Mouse (Mus musculus) olfactory bulb, adult 2 months (tissue): ENCODE measurements around the gene Nlrc5.

Source experiments
- CTCF ChIP-seq: fragments of 200-500 bp; IDR thresholded peaks from 2 replicates; pipeline ENCODE4 v1.5.1; 2012; ENCODE audit warnings: low read depth, mild to moderate bottlenecking, low read length, moderate library complexity; ENCODE audit not compliant: insufficient read depth
- POLR2A ChIP-seq: fragments of 200-500 bp; IDR thresholded peaks from 2 replicates; pipeline ENCODE4 v1.6.1; 2012; ENCODE audit warnings: mild to moderate bottlenecking, low read depth, low read length, moderate library complexity; ENCODE audit not compliant: insufficient read depth

GRCm38 (mm10) chr8:94409523-94409922 lies 24.6 kb upstream of the Nlrc5 start:
- TF ChIP-seq CTCF (no peak), POLR2A (no peak)
